Mouse (Mus musculus) cerebellum, adult 2 months (tissue): ENCODE results near the gene Cldn15. TPM values are rescaled to one million over a fixed set of nuclear protein-coding genes. Genes with fewer than 3 reads are reported as not detected.

Source experiments
- DNase-seq, 2 experiments: peaks; one replicate each; pipeline ENCODE4 v3.0.0; 2021
- H3K27ac ChIP-seq: fragments of 200-500 bp; 2 replicates; pipeline ENCODE4 v1.5.1; 2012; ENCODE audit warnings: low read length, control low read depth, inconsistent platforms; ENCODE audit not compliant: insufficient read depth
- H3K27me3 ChIP-seq: fragments of 200-500 bp; 2 replicates; pipeline ENCODE4 v1.6.1; 2012; ENCODE audit warnings: inconsistent platforms, mild to moderate bottlenecking, low read length, moderate library complexity; ENCODE audit not compliant: control insufficient read depth, insufficient read depth
- H3K4me1 ChIP-seq: fragments of 200-500 bp; 2 replicates; pipeline ENCODE4 v1.6.1; 2011; ENCODE audit warnings: low read length; ENCODE audit not compliant: control insufficient read depth, insufficient read depth
- H3K4me3 ChIP-seq: fragments of 200-500 bp; replicated peaks from 2 replicates; pipeline ENCODE3; 2011; ENCODE audit warnings: mild to moderate bottlenecking, low read depth, low read length, control low read depth; ENCODE audit not compliant: insufficient read depth
- CTCF ChIP-seq: fragments of 200-500 bp; IDR thresholded peaks from 2 replicates; pipeline ENCODE4 v1.5.1; 2011; ENCODE audit warnings: low read depth, mild to moderate bottlenecking, control low read depth, low read length, moderate library complexity, borderline replicate concordance; ENCODE audit not compliant: insufficient read depth
- POLR2A ChIP-seq: fragments of 200-500 bp; IDR thresholded peaks from 2 replicates; pipeline ENCODE4 v1.6.1; 2011; ENCODE audit warnings: low read length, control low read depth, borderline replicate concordance; ENCODE audit not compliant: insufficient read depth
- WGBS: fragments of 180-500 bp; shearing (Covaris S2); methylation state at CpG from one replicate; pipeline ENCODE4 v1.1.7; 2018; 5-methylcytosine and 5-hydroxymethylcytosine counted together
- polyA plus RNA-seq: library from polyadenylated mRNA; depleted of rRNA; stranded (reverse); fragments of >200 nt; gene quantifications from 2 replicates; pipeline ENCODE4 v1.2.3, GENCODE M21; 2012

Cldn15 gene
- polyA plus RNA-seq, 1 experiment: 0.25 TPM

GRCm38 (mm10) chr5:136977769-136978168 is 11.4 kb downstream of the Cldn15 start:
- Histone ChIP-seq H3K4me1 (no peaks in the 10 kb centered on the region), H3K27ac (no peak overlapping the region), H3K4me3 (no peak overlapping the region), H3K27me3 (no peaks in the 10 kb centered on the region)
- no peak for DNase-seq
- 76% methylated on average over 4 of the region's 4 CpGs for WGBS
- TF ChIP-seq CTCF (no peak), POLR2A (no peak)

GRCm38 (mm10) chr5:136979762-136980161 is 13.3 kb downstream of the Cldn15 start:
- no peak for DNase-seq
- TF ChIP-seq CTCF: no peak
- no peak for TF ChIP-seq POLR2A
- H3K4me3 ChIP-seq: no peak overlapping the region
- 88% methylated on average over 2 of the region's 2 CpGs for WGBS
- H3K4me1 ChIP-seq: no peaks in the 10 kb centered on the region
- no peak overlapping the region for H3K27ac ChIP-seq
- no peaks in the 10 kb centered on the region for H3K27me3 ChIP-seq

- 85% methylated on average over 8 of the region's 8 CpGs for WGBS
- no peaks in the 10 kb centered on the region for H3K27me3 ChIP-seq
- no peak overlapping the region for H3K27ac ChIP-seq
- H3K4me1 ChIP-seq: no peaks in the 10 kb centered on the region
- H3K4me3 ChIP-seq: no peak overlapping the region
- TF ChIP-seq POLR2A (no peak), CTCF (no peak)
- no peak for DNase-seq
Measured at GRCm38 (mm10) chr5:136980974-136981373, 14.6 kb downstream of the Cldn15 start.

- no peak for TF ChIP-seq POLR2A
- peak; percentile 62; the same call in 1 of the 2 replicates for TF ChIP-seq CTCF
- H3K4me3 ChIP-seq: no peak overlapping the region
- H3K27me3 ChIP-seq: no peaks in the 10 kb centered on the region
- 38% methylated on average over 15 of the region's 16 CpGs for WGBS
- no peak overlapping the region for H3K27ac ChIP-seq
- no peaks in the 10 kb centered on the region for H3K4me1 ChIP-seq
- DNase-seq: peak in 1 of 2 experiments; percentile 59
Measured at GRCm38 (mm10) chr5:136982338-136982930, 16.0 kb downstream of the Cldn15 start.

- Histone ChIP-seq H3K27me3 (no peaks in the 10 kb centered on the region), H3K4me1 (no peaks in the 10 kb centered on the region), H3K27ac (no peak overlapping the region), H3K4me3 (no peak overlapping the region)
- WGBS: 53% methylated on average over 14 of the region's 14 CpGs
- no peak for TF ChIP-seq CTCF
- TF ChIP-seq POLR2A: no peak
- DNase-seq: no peak
Measured at GRCm38 (mm10) chr5:136984828-136985227, 18.4 kb downstream of the Cldn15 start.

GRCm38 (mm10) chr5:136986695-136987137 is 20.3 kb downstream of the Cldn15 start, which contains the start of gene Plod3:
Gene Plod3, plus strand, starts transcription at chr5:136987019.
- H3K27me3 ChIP-seq: no peaks in the 10 kb centered on the region
- peak within 1 kb of the TSS; percentile 85 for H3K4me3 ChIP-seq
- TF ChIP-seq CTCF: no peak
- TF ChIP-seq POLR2A: peak; percentile 76; the same call in 1 of the 2 replicates
- no peaks in the 10 kb centered on the region for H3K4me1 ChIP-seq
- peak; percentile 95 to 98 for DNase-seq
- peak within 1 kb of the TSS; percentile 27 for H3K27ac ChIP-seq
- WGBS: under 1% methylated on average over 26 of the region's 26 CpGs

GRCm38 (mm10) chr5:136987138-136987933 is 20.9 kb downstream of the Cldn15 start:
- Histone ChIP-seq H3K4me1 (no peaks in the 10 kb centered on the region), H3K27ac (peak overlapping the region; percentile 27; the same call in 1 of the 2 replicates), H3K27me3 (no peaks in the 10 kb centered on the region), H3K4me3 (peak overlapping the region; percentile 77)
- TF ChIP-seq CTCF: no peak
- peak; percentile 32; the same call in 1 of the 2 replicates for TF ChIP-seq POLR2A
- no peak for DNase-seq
- WGBS: under 1% methylated on average over 67 of the region's 67 CpGs

- Histone ChIP-seq H3K4me1 (no peaks in the 10 kb centered on the region), H3K27me3 (no peaks in the 10 kb centered on the region), H3K4me3 (peak within 1 kb of the TSS; percentile 77), H3K27ac (peak within 1 kb of the TSS; percentile 27; the same call in 1 of the 2 replicates)
- TF ChIP-seq CTCF: no peak
- no peak for DNase-seq
- WGBS: 2% methylated on average over 12 of the region's 12 CpGs
Measured at GRCm38 (mm10) chr5:136987934-136988271, 21.5 kb downstream of the Cldn15 start, which contains the start of gene Znhit1. Gene Znhit1, minus strand, starts transcription at chr5:136988021.
